ENCODE assay signal across 23 mouse cellular contexts in genomic region chr17:69531472-69531871, GRCm38 (mm10).
A peak's percentile ranks its signal among the peaks of the same experiment; 100 is the strongest.
DNase-seq lines count a peak whose midpoint lies in the region; ATAC-seq lines count a peak whose summit lies in the region.
"Had no signal": no experiment of that assay in that cellular context is flagged by ENCODE, and none has a peak within 500 bp of the region (broad histone marks: within the 10 kb centered on the region; RNA-seq: fewer than 3 reads in every experiment).

No protein-coding gene starts in this region.

- H3K27me3 ChIP-seq in hindbrain, embryonic 11.5 days (ENCODE audit: control insufficient read depth, insufficient read depth, low read length), result no peaks in the 10 kb centered on the region
- no peaks in the 10 kb centered on the region for H3K27me3 ChIP-seq in hindbrain, embryonic 14.5 days (ENCODE audit: control insufficient read depth, insufficient read depth, low read length)
- H3K27me3 ChIP-seq in embryonic facial prominence, embryonic 14.5 days (replicated peaks; ENCODE audit: control insufficient read depth, insufficient read depth, low read length), result no peaks in the 10 kb centered on the region
- H3K27me3 ChIP-seq in kidney, embryonic 14.5 days (ENCODE audit: control insufficient read depth, insufficient read depth, low read length), result no peaks in the 10 kb centered on the region
- H3K27me3 ChIP-seq: embryonic facial prominence, embryonic 15.5 days had no signal

- no peaks in the 10 kb centered on the region for H3K4me1 ChIP-seq in hindbrain, embryonic 11.5 days (replicated peaks; ENCODE audit: control insufficient read depth, insufficient read depth, low read length)
- no peaks in the 10 kb centered on the region for H3K4me1 ChIP-seq in hindbrain, embryonic 14.5 days (replicated peaks; ENCODE audit: control insufficient read depth, insufficient read depth, low read length)
- no peaks in the 10 kb centered on the region for H3K4me1 ChIP-seq in embryonic facial prominence, embryonic 14.5 days (ENCODE audit: control insufficient read depth, insufficient read depth, low read length)
- no peaks in the 10 kb centered on the region for H3K4me1 ChIP-seq in kidney, embryonic 14.5 days (ENCODE audit: control insufficient read depth, insufficient read depth, low read length)
- H3K4me1 ChIP-seq: embryonic facial prominence, embryonic 15.5 days; forebrain, embryonic 10.5 days; heart, embryonic 10.5 days had no signal

- no peak for ATAC-seq in hindbrain, embryonic 11.5 days (ENCODE audit: low FRiP score)
- ATAC-seq in hindbrain, embryonic 14.5 days (ENCODE audit: low FRiP score), result no peak
- ATAC-seq in embryonic facial prominence, embryonic 14.5 days (ENCODE audit: low read depth), result no peak
- no peak for ATAC-seq in kidney, embryonic 14.5 days (ENCODE audit: low FRiP score, low TSS enrichment)
- ATAC-seq: hindbrain, embryonic 16.5 days had no signal

- H3K36me3 ChIP-seq in hindbrain, embryonic 11.5 days (ENCODE audit: control insufficient read depth, insufficient read depth, low read length), result no peaks in the 10 kb centered on the region
- no peaks in the 10 kb centered on the region for H3K36me3 ChIP-seq in hindbrain, embryonic 14.5 days (replicated peaks; ENCODE audit: control insufficient read depth, insufficient read depth)
- H3K36me3 ChIP-seq in embryonic facial prominence, embryonic 14.5 days (ENCODE audit: control insufficient read depth, insufficient read depth, low read length), result no peaks in the 10 kb centered on the region
- no peaks in the 10 kb centered on the region for H3K36me3 ChIP-seq in kidney, embryonic 14.5 days (ENCODE audit: control insufficient read depth, insufficient read depth, low read length)
- H3K36me3 ChIP-seq: embryonic facial prominence, embryonic 15.5 days; forebrain, embryonic 10.5 days; heart, embryonic 10.5 days had no signal

- no peak overlapping the region for H3K27ac ChIP-seq in hindbrain, embryonic 11.5 days (ENCODE audit: low read depth, low read length)
- H3K27ac ChIP-seq in hindbrain, embryonic 14.5 days, result no peak overlapping the region
- no peak overlapping the region for H3K27ac ChIP-seq in embryonic facial prominence, embryonic 14.5 days (replicated peaks; ENCODE audit: low read depth, low read length)
- H3K27ac ChIP-seq in kidney, embryonic 14.5 days (ENCODE audit: low read depth, low read length), result no peak overlapping the region
- H3K27ac ChIP-seq: embryonic facial prominence, embryonic 15.5 days; forebrain, embryonic 10.5 days; heart, embryonic 10.5 days; layer of hippocampus, adult 2 months; left cerebral cortex, adult 2 months had no signal

- H3K4me3 ChIP-seq in hindbrain, embryonic 11.5 days (ENCODE audit: low read depth, low read length), result no peak overlapping the region
- H3K4me3 ChIP-seq in hindbrain, embryonic 14.5 days (replicated peaks; ENCODE audit: low read length), result no peak overlapping the region
- no peak overlapping the region for H3K4me3 ChIP-seq in embryonic facial prominence, embryonic 14.5 days (ENCODE audit: low read depth, low read length)
- no peak overlapping the region for H3K4me3 ChIP-seq in kidney, embryonic 14.5 days (ENCODE audit: low read length)
- H3K4me3 ChIP-seq: embryonic facial prominence, embryonic 15.5 days; forebrain, embryonic 10.5 days; heart, embryonic 10.5 days; layer of hippocampus, adult 2 months; left cerebral cortex, adult 2 months had no signal

- WGBS in hindbrain, embryonic 11.5 days, result 60% methylated on average over 5 of the region's 5 CpGs
- 53% methylated on average over 5 of the region's 5 CpGs for WGBS in hindbrain, embryonic 14.5 days
- 44% methylated on average over 5 of the region's 5 CpGs for WGBS in embryonic facial prominence, embryonic 14.5 days
- 49% methylated on average over 5 of the region's 5 CpGs for WGBS in kidney, embryonic 14.5 days

- peak; percentile 2 for DNase-seq in hindbrain, embryonic 11.5 days (ENCODE audit: low spot score)
- no peak for DNase-seq in hindbrain, embryonic 14.5 days (ENCODE audit: low spot score)
- DNase-seq in brain, embryonic 18.5 days (ENCODE audit: low read depth, low spot score), result peak; percentile 4
- DNase-seq in embryonic facial prominence, embryonic 14.5 days (ENCODE audit: low spot score), result peak; percentile 17
- DNase-seq in mesoderm, embryonic 11.5 days (ENCODE audit: low read depth, low spot score), result peak; percentile 54
- no peak for DNase-seq in thymus, postnatal 14 days
- no peak for DNase-seq in kidney, adult 9 months
- DNase-seq: adrenal gland, postnatal 14 days; B cell, adult 2 months; cerebellum, adult 8-10 months; gastrocnemius, postnatal 36 days; heart, postnatal 10 days; kidney, adult 18-20 months; liver; lung, adult 18-20 months; right cerebral cortex, postnatal 25 days had no signal

- H3K9me3 ChIP-seq in hindbrain, embryonic 11.5 days (ENCODE audit: control insufficient read depth, low read length), result no peaks in the 10 kb centered on the region
- H3K9me3 ChIP-seq in hindbrain, embryonic 14.5 days (ENCODE audit: control insufficient read depth, low read length), result no peaks in the 10 kb centered on the region
- H3K9me3 ChIP-seq in embryonic facial prominence, embryonic 14.5 days (ENCODE audit: control insufficient read depth, low read length), result no peaks in the 10 kb centered on the region
- H3K9me3 ChIP-seq in kidney, embryonic 14.5 days (ENCODE audit: control insufficient read depth, low read length), result no peaks in the 10 kb centered on the region
- H3K9me3 ChIP-seq: embryonic facial prominence, embryonic 15.5 days; forebrain, embryonic 10.5 days; heart, embryonic 10.5 days had no signal

- no peak overlapping the region for H3K9ac ChIP-seq in hindbrain, embryonic 11.5 days (ENCODE audit: low read depth, low read length)
- H3K9ac ChIP-seq in hindbrain, embryonic 14.5 days, result no peak overlapping the region
- H3K9ac ChIP-seq in embryonic facial prominence, embryonic 14.5 days (ENCODE audit: low read depth, low read length), result no peak overlapping the region
- no peak overlapping the region for H3K9ac ChIP-seq in kidney, embryonic 14.5 days (ENCODE audit: low read depth, low read length)
- H3K9ac ChIP-seq: embryonic facial prominence, embryonic 15.5 days had no signal

- no peak overlapping the region for H3K4me2 ChIP-seq in hindbrain, embryonic 11.5 days (replicated peaks; ENCODE audit: low read depth, low read length)
- no peak overlapping the region for H3K4me2 ChIP-seq in hindbrain, embryonic 14.5 days (replicated peaks)
- H3K4me2 ChIP-seq in embryonic facial prominence, embryonic 14.5 days (ENCODE audit: low read depth, low read length), result no peak overlapping the region
- H3K4me2 ChIP-seq in kidney, embryonic 14.5 days (replicated peaks; ENCODE audit: low read depth, low read length), result no peak overlapping the region
- H3K4me2 ChIP-seq: embryonic facial prominence, embryonic 15.5 days had no signal

Comparison
In these comparisons a context has a peak if more than half of its experiments do, and no peak if none do; other contexts are left out.
1. DNase-seq: peak in hindbrain, embryonic 11.5 days (single experiment), brain, embryonic 18.5 days (single experiment), embryonic facial prominence, embryonic 14.5 days (single experiment) and mesoderm, embryonic 11.5 days (single experiment); none in hindbrain, embryonic 14.5 days (single experiment), thymus, postnatal 14 days (single experiment) and kidney, adult 9 months (single experiment).